Mouse (Mus musculus) CH12F3 (cell line): ENCODE results near the gene Ccl28.
"Not testable (repeated sequence)": the region's sequence is repeated elsewhere in the genome, so short reads cannot be mapped to it uniquely, and the experiment has no call there.

Experiments
- in situ Hi-C: fragments of 300-500 bp; cut with MboI; formaldehyde crosslinking; loops from 2 replicates; pipeline ENCODE4 v1.14.3; 2020; ENCODE audit warnings: low sequenced_read_pairs

Ccl28 gene

DNA sequence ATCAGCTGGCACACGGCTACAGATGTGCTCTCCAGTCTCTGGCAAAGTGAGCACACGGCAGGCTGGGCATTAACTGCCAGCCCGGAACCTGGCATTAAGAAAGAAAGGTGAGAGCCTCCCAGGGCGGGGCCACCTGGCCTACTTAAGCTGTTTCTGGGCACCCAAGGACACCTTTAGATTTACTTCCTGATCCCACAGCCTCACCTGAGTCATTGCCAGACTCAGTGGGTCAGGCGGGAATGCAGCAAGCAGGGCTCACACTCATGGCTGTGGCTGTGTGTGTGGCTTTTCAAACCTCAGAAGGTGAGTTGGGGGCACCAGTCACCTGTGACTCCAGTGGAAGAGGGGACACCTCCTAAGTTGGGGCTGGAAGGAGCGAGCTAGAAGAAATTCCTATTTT lies at the start of gene Ccl28:
Gene Ccl28 (plus strand): TSS at position 186 of the 400 bp plus-strand sequence.
- in situ Hi-C loops, result no loop called here

DNA sequence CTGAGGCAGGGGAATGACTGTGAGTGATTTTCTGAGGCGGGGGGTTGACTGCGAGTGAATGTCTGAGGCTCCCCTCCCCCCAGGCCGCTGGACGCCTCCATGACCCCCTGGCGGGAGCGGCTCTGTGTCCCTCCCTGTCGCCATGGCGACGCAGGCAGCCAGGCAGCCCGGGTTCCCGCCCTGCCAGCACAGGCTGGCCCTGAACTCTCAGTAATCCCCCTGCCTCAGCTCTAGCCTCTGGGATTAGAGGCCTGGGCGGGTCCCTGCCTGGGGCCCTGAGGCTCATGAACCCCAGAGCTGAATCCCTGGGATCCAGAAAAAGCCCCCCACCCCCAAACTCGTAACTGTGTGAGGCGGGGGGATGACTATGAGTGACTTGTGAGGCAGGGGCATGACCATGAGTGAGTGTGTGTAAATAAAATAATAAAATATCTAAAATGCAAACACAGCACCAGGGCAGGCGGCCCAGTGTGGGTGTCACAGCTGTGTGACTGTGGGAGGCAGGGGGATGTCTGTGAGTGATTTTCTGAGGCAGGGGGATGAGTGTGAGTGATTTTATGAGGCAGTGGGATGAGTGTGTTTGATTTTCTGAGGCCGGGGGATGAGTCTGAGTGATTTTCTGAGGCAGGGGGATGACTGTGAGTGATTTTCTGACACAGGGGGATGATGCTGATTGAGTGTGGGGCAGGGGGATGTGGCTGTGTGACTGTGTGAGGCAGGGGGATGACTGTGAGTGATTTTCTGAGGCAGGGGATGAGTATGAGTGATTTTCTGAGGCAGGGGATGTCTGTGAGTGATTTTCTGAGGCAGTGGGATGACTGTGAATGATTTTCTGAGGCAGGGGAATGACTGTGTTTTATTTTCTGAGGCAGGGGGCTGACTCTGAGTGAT lies 27.1 kb upstream of the Ccl28 start:
- in situ Hi-C loops, result not testable (repeated sequence)

DNA sequence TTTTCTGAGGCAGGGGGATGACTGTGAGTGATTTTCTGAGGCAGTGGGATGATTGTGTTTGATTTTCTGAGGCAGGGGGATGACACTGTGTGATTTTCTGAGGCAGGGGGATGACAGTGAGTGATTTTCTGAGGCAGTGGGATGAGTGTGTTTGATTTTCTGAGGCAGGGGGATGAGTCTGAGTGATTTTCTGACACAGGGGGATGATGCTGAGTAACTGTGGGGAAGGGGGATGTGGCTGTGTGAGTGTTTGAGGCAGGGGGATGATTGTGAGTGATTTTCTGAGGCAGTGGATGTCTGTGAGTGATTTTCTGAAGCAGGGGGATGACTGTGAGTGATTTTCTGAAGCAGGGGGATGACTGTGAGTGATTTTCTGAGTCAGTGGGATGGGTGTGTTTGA lies 25.2 kb upstream of the Ccl28 start:
- in situ Hi-C loops, result not testable (repeated sequence)

DNA sequence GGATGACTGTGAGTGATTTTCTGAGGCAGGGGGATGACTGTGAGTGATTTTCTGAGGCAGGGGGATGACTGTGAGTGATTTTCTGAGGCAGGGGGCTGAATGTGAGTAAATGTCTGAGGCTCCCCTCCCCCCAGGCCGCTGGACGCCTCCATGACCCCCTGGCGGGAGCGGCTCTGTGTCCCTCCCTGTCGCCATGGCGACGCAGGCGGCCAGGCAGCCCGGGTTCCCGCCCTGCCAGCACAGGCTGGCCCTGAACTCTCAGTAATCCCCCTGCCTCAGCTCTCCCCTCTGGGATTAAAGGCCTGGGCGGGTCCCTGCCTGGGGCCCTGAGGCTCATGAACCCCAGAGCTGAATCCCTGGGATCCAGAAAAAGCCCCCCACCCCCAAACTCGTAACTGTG lies 24.6 kb upstream of the Ccl28 start:
- in situ Hi-C loops, result not testable (repeated sequence)

DNA sequence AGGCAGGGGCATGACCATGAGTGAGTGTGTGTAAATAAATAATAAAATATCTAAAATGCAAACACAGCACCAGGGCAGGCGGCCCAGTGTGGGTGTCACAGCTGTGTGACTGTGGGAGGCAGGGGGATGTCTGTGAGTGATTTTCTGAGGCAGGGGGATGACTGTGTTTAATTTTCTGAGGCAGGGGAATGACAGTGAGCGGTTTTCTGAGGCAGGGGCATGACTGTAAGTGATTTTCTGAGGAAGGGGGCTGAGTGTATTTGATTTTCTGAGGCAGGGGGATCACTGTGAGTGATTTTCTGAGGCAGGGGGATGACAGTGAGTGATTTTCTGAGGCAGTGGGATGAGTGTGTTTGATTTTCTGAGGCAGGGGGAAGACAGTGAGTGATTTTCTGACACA lies 24.1 kb upstream of the Ccl28 start:
- in situ Hi-C loops, result not testable (repeated sequence)

DNA sequence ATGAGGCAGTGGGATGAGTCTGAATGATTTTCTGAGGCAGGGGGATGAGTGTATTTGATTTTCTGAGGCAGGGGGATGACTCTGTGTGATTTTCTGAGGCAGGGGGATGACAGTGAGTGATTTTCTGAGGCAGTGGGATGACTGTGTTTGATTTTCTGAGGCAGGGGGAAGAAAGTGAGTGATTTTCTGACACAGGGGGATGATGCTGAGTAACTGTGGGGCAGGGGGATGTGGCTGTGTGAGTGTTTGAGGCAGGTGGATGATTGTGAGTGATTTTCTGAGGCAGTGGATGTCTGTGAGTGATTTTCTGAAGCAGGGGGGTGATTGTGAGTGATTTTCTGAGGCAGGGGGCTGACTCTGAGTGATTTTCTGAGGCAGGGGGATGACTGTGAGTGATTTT lies 23.5 kb upstream of the Ccl28 start:
- in situ Hi-C loops, result not testable (repeated sequence)

DNA sequence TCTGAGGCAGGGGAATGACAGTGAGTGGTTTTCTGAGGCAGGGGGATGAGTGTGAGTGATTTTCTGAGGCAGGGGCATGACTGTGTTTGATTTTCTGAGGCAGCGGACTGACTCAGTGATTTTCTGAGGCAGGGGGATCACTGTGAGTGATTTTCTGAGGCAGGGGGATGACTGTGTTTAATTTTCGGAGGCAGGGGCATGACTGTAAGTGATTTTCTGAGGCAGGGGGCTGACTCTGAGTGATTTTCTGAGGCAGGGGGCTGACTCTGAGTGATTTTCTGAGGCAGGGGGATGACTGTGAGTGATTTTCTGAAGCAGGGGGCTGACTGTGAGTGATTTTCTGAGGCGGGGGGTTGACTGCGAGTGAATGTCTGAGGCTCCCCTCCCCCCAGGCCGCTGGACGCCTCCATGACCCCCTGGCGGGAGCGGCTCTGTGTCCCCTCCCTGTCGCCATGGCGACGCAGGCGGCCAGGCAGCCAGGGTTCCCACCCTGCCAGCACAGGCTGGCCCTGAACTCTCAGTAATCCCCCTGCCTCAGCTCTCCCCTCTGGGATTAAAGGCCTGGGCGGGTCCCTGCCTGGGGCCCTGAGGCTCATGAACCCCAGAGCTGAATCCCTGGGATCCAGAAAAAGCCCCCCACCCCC lies 20.8 kb upstream of the Ccl28 start:
- in situ Hi-C loops, result not testable (repeated sequence)

DNA sequence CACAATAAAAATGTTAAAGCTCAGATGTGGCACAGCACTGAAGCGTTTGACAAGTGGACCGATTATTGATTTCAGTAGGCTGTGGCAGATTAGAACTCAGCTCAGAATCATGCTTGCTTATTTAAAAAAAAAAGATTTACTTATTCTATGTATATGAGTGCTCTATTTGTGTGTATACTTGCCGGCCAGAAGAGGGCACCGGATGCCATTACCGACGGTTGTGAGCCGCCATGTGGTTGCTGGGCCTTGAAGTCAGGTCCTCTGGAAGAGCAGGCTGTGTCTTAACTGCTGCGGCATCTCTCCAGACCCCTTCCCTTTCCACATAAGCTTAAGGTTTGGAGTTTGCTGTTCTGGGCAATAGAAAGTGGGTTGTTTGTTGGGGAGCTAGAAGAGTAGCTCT lies 19.7 kb upstream of the Ccl28 start:
- in situ Hi-C loops, result not testable (repeated sequence)

DNA sequence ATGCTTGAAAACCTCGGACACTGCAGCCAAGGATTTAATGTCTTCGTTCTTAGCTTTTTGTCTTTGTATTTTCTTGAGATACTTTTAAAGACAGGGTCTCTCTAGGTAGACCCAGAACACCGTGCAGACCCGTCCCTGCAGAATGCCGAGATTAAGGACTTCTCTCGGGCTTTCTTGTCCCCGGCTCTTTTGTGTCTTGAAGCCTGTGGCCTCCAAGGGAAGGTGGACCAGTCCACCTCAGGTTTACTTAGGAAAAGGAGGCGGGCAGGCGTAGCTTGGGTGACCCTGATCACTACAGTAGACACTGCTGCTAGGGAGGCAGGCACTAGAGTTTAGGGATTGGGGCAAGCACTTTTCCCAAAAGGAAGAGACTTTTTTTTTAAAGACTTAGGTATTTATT lies 19.3 kb upstream of the Ccl28 start:
- in situ Hi-C loops, result not testable (repeated sequence)

DNA sequence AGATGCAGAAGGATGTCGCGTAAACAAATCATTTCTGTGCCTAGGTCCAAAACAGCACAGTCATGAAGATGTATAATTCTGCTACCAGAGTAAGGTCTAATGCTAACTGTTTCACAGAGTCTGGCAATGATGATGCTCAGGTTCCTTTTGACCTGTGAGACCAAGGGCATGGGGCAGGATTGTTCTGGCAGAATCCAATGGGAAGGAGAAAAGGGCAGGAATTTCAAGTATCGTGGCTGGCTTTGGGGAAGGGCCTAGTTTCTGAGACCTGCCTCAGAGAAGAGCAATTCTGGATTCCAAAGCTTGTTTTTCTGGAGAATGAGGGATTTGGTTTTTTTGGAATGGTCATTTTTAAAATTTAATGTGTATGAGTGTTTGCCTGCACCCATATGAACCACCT lies 4.8 kb upstream of the Ccl28 start:
- in situ Hi-C loops, result no loop called here

DNA sequence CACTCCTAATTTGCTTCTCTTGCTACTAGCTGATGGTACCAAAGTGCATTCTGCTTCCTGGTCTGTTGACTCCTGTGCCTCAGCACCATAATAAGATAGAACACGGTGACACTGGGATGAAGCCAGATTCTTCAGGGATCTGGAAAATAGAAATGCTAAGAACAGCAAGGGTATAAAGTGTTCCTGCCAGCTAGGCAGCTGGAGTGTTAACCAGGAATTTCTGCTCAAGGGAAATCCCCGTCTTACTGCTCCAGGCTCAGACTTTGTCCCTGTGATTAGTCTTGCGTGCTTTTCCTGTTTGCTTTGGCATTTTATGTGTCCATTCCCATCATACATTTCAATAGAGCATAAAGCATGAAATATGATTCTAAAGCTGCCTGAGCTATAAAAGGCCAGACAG lies 3.9 kb upstream of the Ccl28 start:
- in situ Hi-C loops, result no loop called here

DNA sequence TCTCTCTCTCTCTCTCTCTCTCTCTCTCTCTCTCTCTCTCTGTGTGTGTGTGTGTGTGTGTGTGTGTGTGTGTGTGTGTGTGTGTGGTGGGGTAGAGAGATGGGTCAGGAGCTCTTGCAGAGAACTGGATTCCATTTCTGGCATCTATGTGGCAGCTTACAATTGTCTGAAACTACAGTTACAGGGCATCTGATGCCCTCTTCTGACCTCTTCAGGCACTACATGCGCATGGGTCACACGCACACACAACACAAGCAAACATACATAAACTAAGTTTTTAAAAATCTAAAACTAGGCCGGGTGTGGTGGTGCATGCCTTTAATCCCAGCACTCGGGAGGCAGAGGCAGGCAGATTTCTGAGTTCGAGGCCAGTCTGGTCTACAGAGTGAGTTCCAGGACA lies 2.3 kb downstream of the Ccl28 start:
- in situ Hi-C loops, result not testable (repeated sequence)

DNA sequence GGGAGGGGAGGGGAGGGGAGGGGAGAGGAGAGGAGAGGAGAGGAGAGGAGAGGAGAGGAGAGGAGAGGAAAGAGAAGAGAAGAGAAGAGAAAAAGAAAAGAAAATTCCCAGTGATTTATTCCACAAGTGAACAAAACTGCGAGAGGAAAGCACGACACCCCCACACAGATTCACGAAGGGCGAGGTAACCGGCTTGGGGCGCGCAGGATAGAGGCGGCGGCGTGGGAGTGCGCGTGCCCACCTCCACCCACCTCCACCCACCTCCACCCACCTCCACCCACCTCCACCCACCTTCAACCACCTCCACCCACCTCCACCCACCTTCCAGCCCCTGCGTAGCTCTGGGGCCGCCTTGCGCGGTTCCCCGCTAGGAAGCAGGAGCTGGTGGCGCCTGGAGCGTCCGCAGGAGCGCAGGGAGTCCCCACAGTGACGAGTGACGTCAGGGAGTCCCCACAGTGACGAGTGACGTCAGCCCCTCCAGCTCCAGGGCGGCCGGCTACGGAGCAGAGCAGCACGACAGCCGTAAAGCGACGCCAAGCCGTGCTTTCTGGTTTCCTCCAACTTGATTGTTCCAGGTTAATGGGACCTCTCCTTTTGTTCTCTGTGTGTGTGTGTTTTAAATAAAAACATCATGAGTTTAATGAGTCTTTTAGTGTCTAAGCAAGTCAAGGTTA lies 8.0 kb downstream of the Ccl28 start:
- in situ Hi-C loops, result no loop called here

DNA sequence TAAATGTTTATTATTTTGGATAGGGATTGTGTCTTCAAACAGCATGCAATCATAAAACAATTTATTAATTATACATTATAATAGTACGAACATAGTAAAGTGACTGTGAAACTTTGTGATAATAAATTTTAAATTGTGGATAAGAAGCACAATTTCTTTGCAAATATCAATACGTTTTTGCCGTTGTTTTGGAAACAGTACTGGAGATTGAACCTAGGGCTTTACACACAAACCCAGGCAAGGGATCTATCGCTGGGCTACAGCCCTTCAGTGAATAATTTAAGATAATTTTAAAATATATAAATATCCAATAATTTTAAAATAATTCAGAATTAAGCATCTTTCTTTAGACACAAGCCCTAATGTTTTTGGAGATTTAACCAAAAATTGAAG lies 8.5 kb downstream of the Ccl28 start:
- in situ Hi-C loops, result no loop called here

DNA sequence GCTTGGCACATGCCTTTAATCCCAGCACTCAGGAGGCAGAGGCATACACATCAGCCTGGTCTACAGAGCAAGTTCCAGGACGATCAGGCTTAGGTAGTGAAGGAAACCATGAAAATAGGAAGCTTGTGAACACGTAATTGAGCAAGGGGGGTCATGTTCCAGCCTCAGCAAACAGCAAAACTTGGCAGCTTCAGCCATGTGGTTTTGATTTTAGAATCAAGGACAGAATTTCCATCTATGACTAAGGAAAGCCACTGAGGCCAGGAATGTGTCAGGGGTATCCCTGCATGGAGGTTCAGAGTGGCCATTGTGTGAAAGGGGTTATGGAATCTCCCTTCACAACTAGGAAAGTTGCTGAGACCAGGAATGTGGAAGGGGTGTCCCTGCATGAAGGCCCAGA lies 11.9 kb downstream of the Ccl28 start:
- in situ Hi-C loops, result no loop called here

DNA sequence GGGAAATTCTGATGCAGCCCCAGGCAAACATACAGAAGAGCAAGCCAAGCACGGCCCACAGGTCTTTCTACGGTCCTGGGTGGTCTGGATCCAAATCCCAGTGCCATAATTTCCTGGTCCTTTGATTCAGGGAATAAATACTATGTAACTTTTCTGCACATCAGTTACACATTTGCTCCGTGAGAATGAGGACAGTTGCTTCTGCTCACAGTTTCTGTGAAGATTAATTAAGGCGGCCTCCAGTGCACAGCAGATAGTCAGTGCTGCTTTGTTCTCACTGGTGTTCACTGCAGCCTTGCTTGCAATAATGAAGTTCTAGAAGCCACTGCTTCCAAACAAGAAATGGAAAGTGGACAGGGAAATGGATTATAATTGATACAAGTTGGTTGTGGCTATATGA lies 14.2 kb downstream of the Ccl28 start:
- in situ Hi-C loops, result no loop called here

DNA sequence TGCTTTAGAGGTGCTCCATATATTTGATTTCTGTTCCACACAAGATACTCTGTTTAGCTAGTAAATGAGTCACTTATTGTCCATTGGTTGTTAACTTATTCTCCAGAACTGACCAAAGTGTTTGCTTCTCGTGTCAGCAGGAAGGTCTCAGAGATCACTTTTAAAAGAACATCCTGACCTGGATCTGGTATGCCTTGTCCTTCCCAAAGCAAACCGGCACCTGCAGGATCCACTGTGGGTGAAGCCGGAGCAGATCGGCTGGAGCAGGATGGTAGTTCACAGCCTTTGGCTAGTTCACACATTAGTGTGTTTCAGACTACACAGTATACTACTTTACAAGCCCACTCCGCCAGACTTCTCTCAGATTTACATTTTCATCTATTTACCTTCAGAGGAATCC lies 14.8 kb downstream of the Ccl28 start:
- in situ Hi-C loops, result no loop called here

DNA sequence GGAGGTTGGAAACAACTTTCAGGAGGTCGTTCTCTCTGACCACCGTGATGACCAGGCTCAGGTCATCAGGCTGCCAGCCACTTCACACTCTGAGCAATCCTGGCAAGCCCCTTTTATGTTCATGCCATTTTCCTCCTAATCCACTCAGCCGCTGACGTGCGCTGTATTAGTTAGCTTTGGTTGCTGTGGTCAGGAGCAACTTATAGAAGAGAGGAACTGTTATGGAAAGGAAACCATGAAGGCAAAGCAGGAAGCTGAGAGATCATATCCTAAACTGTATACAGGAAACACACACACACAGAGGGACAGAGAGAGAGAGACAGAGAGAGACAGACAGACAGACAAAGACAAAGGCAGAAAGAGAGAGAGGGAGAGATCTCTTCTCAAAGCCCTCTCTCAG lies 15.7 kb downstream of the Ccl28 start:
- in situ Hi-C loops, result no loop called here

DNA sequence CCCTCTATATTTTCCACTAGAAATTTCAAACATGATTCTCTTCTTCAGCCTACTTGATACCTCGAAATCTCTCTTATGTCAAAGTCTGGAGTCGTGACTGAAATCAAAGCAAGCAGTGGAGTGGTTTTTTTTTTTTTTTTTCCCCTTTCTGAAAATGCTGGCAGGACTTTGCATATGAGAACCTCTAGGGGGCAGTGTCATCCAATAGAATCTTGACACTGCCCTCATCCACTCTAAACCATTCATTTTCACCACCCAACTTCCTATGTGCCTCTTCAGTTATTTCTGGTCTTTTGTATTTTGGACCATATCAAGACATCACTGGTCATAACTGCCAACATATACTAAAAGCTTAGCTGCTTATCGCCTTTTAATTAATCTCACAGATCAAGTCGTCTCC lies 16.9 kb downstream of the Ccl28 start:
- in situ Hi-C loops, result no loop called here

DNA sequence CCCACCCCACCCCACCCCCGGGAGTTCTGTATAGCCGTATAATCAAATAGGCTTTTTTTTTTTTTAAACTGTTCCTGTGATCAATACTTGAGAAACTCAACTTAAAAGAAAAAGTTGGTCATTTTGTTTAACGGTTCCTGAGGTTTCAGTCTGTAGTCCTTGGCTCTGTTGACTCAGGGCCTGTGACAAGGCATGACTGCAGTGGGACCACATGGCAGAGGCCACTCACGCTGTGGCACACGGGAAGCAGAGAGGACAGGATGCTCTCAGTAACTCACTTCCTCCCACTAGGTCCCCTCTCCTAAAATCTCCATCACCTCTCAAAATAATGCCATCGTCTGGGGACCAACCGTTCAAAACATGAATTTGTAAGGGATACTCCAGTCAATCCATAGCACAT lies 17.5 kb downstream of the Ccl28 start:
- in situ Hi-C loops, result no loop called here

DNA sequence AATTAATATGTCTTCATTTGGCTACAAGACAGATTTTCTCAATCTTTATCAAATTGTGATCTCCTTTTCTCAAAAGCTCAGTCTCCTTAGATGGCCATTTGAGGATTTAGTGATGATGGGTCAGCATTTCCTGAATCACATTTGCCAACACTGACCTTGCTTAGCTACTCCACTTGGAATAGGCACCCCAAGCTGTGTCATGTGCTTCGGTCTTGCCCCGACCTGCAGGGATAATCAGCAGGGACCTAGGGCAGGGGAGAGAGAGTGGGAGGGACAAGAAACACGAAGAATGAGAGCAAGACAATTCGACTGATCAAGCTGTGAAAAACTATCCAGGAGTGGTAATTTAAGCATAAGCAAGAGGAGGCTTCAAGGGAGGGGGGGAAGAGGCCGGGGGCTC lies 21.1 kb downstream of the Ccl28 start:
- in situ Hi-C loops, result no loop called here

DNA sequence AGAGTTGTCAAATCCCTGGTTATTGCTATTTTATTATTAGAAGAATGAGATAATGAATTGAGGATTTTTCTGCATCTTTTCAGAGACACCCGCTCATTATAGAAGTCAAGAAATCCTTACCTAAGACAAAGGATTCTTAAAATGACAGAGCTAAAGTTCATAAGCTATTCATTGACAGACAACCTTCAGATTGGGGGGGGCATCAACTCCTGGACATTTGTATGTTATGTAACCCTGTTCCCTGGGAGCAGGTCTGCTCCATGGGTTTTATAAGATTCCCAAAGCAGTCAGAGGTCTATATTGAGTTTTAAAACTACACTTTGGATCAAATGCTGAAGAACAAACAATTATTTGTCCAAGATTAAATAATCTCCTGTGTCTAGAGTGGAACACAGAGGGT lies 22.9 kb downstream of the Ccl28 start:
- in situ Hi-C loops, result no loop called here
